Mouse (Mus musculus): ENCODE results near the gene Ly6g6e. TPM values are rescaled to one million over a fixed set of nuclear protein-coding genes. Genes with fewer than 3 reads are reported as not detected.
A peak's percentile ranks its signal among the peaks of the same experiment; 100 is the strongest.

The Ly6g6e gene
- polyA plus RNA-seq, 1 experiment from 2014 or later, result 2.3 TPM

GRCm38 (mm10) chr17:35100196-35100765 lies 23.6 kb downstream of the Ly6g6e start:
- 72% methylated on average over 10 of the region's 10 CpGs for WGBS
- Histone ChIP-seq H3K36me3 (ENCODE audit: poor library complexity, severe bottlenecking) (peaks cover 86% of the 10 kb centered on the region), H3K4me2 (no peak overlapping the region), H3K27me3 (no peaks in the 10 kb centered on the region), H3K9ac (no peak overlapping the region), H3K4me1 (no peaks in the 10 kb centered on the region), H3K4me3 (no peak overlapping the region), H3K9me3 (replicated peaks) (no peaks in the 10 kb centered on the region), H3K27ac (no peak overlapping the region)
- no peak for ATAC-seq

GRCm38 (mm10) chr17:35101161-35101560 lies 24.5 kb downstream of the Ly6g6e start:
- no peak overlapping the region for H3K4me3 ChIP-seq
- no peak for ATAC-seq
- no peak overlapping the region for H3K27ac ChIP-seq
- 94% methylated on average over 11 of the region's 11 CpGs for WGBS
- H3K4me1 ChIP-seq, result peaks cover 5% of the 10 kb centered on the region
- no peaks in the 10 kb centered on the region for H3K9me3 ChIP-seq (replicated peaks)
- H3K36me3 ChIP-seq (ENCODE audit: poor library complexity, severe bottlenecking), result peaks cover 77% of the 10 kb centered on the region
- H3K9ac ChIP-seq, result no peak overlapping the region
- no peak overlapping the region for H3K4me2 ChIP-seq
- no peaks in the 10 kb centered on the region for H3K27me3 ChIP-seq

DNA sequence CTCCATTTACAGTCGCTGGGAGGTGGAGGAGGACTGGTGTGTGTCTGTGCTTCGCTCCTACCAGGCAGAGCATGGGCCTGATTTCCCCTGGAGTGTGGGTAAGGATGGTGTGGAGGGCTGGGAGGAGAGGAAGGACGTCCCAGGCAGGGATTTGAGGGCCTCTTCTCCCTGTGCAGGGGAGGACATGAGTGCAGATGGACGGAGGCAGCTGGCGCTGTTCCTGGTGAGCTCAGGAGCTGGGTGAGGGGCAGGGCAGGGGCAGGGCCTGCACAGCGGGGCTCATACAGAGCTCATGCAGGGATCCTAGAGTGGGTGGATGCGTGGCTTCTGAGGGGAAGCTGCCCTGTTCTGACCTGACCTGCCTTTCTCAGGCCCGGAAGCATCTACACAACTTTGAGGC lies 25.6 kb downstream of the Ly6g6e start:
- no peak overlapping the region for H3K4me3 ChIP-seq
- H3K4me2 ChIP-seq, result no peak overlapping the region
- H3K36me3 ChIP-seq (ENCODE audit: poor library complexity, severe bottlenecking), result peaks cover 66% of the 10 kb centered on the region
- H3K27ac ChIP-seq, result no peak overlapping the region
- no peaks in the 10 kb centered on the region for H3K9me3 ChIP-seq (replicated peaks)
- ATAC-seq, result no peak
- WGBS, result 74% methylated on average over 8 of the region's 8 CpGs
- H3K9ac ChIP-seq, result 0 out of 2 replicates have a peak overlapping the region, but pooled peaks have one; percentile 12
- no peaks in the 10 kb centered on the region for H3K27me3 ChIP-seq
- peaks cover 7% of the 10 kb centered on the region for H3K4me1 ChIP-seq

DNA sequence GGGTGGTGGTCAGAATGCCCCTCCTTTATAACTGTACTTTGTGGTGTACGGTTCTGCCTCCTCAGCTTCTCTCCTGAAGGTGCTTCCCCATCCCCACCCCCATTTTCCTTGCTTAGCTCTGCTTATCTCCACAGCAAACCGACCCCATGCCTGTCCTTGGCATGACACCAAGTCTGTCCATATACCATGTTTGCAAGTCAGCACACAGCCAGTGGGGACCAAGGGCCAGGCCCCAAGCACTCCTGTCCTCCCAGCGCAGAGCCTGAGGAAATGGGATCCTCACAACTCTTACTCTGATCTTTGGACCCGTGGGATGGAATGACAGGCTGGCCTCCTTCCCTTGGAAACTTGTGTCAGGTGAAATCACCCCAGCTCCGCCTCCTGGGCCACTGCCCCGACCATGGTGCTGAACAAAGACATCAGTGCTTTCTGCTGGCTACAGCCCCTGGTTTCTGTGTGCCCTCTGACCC lies 26.6 kb downstream of the Ly6g6e start:
- H3K4me1 ChIP-seq, result peaks cover 7% of the 10 kb centered on the region
- no peak overlapping the region for H3K9ac ChIP-seq
- no peak overlapping the region for H3K4me3 ChIP-seq
- no peaks in the 10 kb centered on the region for H3K9me3 ChIP-seq (replicated peaks)
- H3K27me3 ChIP-seq, result no peaks in the 10 kb centered on the region
- ATAC-seq, result no peak
- 80% methylated on average over 6 of the region's 6 CpGs for WGBS
- no peak overlapping the region for H3K27ac ChIP-seq
- H3K36me3 ChIP-seq (ENCODE audit: poor library complexity, severe bottlenecking), result peaks cover 57% of the 10 kb centered on the region
- H3K4me2 ChIP-seq, result no peak overlapping the region

DNA sequence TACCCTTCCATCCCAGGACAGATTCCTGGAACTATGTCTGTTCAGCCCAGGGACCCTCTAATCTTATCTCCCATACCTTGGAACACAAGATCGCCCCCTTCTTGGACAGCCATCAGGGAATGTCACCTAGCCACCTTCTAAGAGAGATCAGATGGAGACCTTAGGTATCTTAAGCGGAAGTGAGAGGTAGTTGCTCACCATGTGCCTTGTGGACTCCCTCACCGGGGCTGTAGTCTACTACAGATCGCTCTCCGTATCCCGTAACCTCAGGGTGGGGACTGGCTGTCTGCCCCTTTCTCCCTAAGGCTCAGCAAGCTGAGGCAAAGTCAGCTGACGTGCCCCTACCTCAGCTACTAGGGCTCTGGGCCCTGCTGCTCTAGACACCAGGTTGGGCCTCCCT lies 27.4 kb downstream of the Ly6g6e start:
- Histone ChIP-seq H3K27ac (no peak overlapping the region), H3K4me1 (peaks cover 7% of the 10 kb centered on the region), H3K4me2 (no peak overlapping the region), H3K4me3 (no peak overlapping the region), H3K9me3 (replicated peaks) (no peaks in the 10 kb centered on the region), H3K9ac (peak overlapping the region; percentile 4; the same call in 1 of the 2 replicates), H3K36me3 (ENCODE audit: poor library complexity, severe bottlenecking) (peaks cover 49% of the 10 kb centered on the region), H3K27me3 (no peaks in the 10 kb centered on the region)
- ATAC-seq, result no peak
- WGBS, result 89% methylated on average over 7 of the region's 7 CpGs

GRCm38 (mm10) chr17:35104754-35105153 lies 28.1 kb downstream of the Ly6g6e start:
- no peak overlapping the region for H3K27ac ChIP-seq
- 82% methylated on average over 6 of the region's 6 CpGs for WGBS
- peaks cover 7% of the 10 kb centered on the region for H3K4me1 ChIP-seq
- H3K27me3 ChIP-seq, result no peaks in the 10 kb centered on the region
- H3K4me2 ChIP-seq, result no peak overlapping the region
- H3K4me3 ChIP-seq, result no peak overlapping the region
- H3K9ac ChIP-seq, result 0 out of 2 replicates have a peak overlapping the region, but pooled peaks have one; percentile 4
- H3K36me3 ChIP-seq (ENCODE audit: poor library complexity, severe bottlenecking), result peaks cover 42% of the 10 kb centered on the region
- H3K9me3 ChIP-seq (replicated peaks), result no peaks in the 10 kb centered on the region
- no peak for ATAC-seq

- H3K9me3 ChIP-seq (replicated peaks), result no peaks in the 10 kb centered on the region
- no peaks in the 10 kb centered on the region for H3K27me3 ChIP-seq
- H3K4me2 ChIP-seq, result peak overlapping the region; percentile 49
- no peak overlapping the region; the same call in 1 of the 2 replicates for H3K27ac ChIP-seq
- WGBS, result 23% methylated on average over 13 of the region's 13 CpGs
- H3K4me1 ChIP-seq, result peaks cover 7% of the 10 kb centered on the region
- peak overlapping the region; percentile 15; the same call in 1 of the 2 replicates for H3K4me3 ChIP-seq
- peak overlapping the region; percentile 57; the same call in 1 of the 2 replicates for H3K9ac ChIP-seq
- H3K36me3 ChIP-seq (ENCODE audit: poor library complexity, severe bottlenecking), result peaks cover 31% of the 10 kb centered on the region
- no peak for ATAC-seq
These were observed 29.2 kb downstream of the Ly6g6e start for GRCm38 (mm10) chr17:35105740-35106389.

DNA sequence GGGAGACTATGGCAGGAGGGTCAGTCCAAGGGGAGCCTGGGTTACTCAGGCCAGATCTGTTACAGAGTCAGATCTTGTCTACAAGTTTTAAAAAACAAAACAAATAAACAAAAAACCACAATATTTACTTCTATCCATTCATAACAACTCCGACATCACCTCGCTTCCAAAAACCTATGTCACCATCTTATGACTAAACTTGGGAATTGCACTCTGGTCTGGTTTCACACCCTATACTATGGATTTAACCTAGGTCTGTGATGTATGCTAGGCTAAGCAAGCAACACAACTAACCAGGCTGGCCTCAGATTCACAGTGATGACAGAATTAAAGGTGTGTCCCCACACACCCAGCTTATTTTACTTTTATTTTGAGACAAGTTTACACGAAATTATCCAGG lies 29.8 kb downstream of the Ly6g6e start:
- H3K36me3 ChIP-seq (ENCODE audit: poor library complexity, severe bottlenecking), result peaks cover 24% of the 10 kb centered on the region
- WGBS, result 58% methylated on average over 3 of the region's 3 CpGs
- no peaks in the 10 kb centered on the region for H3K27me3 ChIP-seq
- H3K4me2 ChIP-seq, result peak overlapping the region; percentile 49
- 0 out of 2 replicates have a peak, but pooled peaks have one; percentile 27 for ATAC-seq
- H3K4me3 ChIP-seq, result no peak overlapping the region; the same call in 1 of the 2 replicates
- no peak overlapping the region for H3K27ac ChIP-seq
- H3K9ac ChIP-seq, result 0 out of 2 replicates have a peak overlapping the region, but pooled peaks have one; percentile 57
- no peaks in the 10 kb centered on the region for H3K9me3 ChIP-seq (replicated peaks)
- peaks cover 7% of the 10 kb centered on the region for H3K4me1 ChIP-seq

DNA sequence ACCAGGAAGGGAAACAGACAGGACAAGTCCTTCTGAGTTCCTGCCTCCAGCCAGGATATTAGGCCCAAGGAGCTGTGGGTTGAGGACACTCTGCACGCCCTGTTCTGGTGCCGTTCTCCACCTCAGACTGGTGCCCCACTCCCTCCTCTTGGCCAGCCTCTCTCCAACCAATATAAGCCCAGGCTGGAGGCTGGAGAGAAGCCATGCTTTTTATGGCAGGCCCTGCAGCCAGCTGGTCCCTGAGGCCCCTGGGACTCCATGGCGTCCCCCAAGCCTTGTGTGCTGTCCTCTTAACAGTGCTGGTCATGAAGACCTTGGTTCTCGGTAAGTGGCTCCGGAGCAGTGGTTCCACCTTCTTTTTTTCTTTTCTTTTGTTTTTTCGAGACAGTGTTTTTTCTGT lies 31.4 kb downstream of the Ly6g6e start, which contains the start of gene Ly6g5c:
Gene Ly6g5c, plus strand, starts transcription at position 183 of the 400 bp plus-strand sequence.
- H3K4me3 ChIP-seq, result no peak within 1 kb of the TSS
- no peak within 1 kb of the TSS for H3K4me2 ChIP-seq
- 86% methylated on average over 6 of the region's 6 CpGs for WGBS
- H3K9me3 ChIP-seq (replicated peaks), result no peaks in the 10 kb centered on the region
- no peak for ATAC-seq
- H3K27me3 ChIP-seq, result no peaks in the 10 kb centered on the region
- H3K9ac ChIP-seq, result no peak within 1 kb of the TSS
- H3K36me3 ChIP-seq (ENCODE audit: poor library complexity, severe bottlenecking), result peaks cover 9% of the 10 kb centered on the region
- no peak within 1 kb of the TSS for H3K27ac ChIP-seq
- H3K4me1 ChIP-seq, result peaks cover 7% of the 10 kb centered on the region

DNA sequence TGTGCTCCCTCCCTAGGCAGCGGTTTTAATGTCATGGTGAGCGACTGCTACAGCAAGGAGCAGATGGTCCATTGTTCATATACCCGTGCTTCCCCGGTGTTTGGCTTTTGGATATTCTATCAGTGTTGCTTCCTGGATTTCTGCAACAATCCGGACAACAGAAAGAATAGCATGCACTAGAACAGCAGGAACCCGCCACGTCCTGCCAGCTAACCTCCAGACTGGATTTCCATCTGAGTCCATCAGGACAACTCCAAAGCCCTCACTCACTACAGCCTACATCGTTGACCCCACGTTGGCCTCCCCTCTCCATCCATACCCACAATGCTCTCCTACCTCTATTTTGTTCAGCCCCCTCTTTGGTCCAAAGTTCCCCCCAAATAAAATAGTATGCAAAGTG lies 35.1 kb downstream of the Ly6g6e start:
- no peak for ATAC-seq
- H3K4me2 ChIP-seq, result no peak overlapping the region
- peaks cover 31% of the 10 kb centered on the region for H3K36me3 ChIP-seq (ENCODE audit: poor library complexity, severe bottlenecking)
- H3K4me3 ChIP-seq, result no peak overlapping the region
- no peaks in the 10 kb centered on the region for H3K9me3 ChIP-seq (replicated peaks)
- no peaks in the 10 kb centered on the region for H3K4me1 ChIP-seq
- WGBS, result 73% methylated on average over 9 of the region's 9 CpGs
- H3K27me3 ChIP-seq, result no peaks in the 10 kb centered on the region
- H3K9ac ChIP-seq, result peak overlapping the region; percentile 12; the same call in 1 of the 2 replicates
- no peak overlapping the region for H3K27ac ChIP-seq

GRCm38 (mm10) chr17:35115046-35116019 lies 38.6 kb downstream of the Ly6g6e start, which contains the start of gene Ly6g5b:
Gene Ly6g5b, minus strand, starts transcription at chr17:35115428.
- Histone ChIP-seq H3K9me3 (replicated peaks) (no peaks in the 10 kb centered on the region), H3K9ac (no peak within 1 kb of the TSS; the same call in 1 of the 2 replicates), H3K4me2 (no peak within 1 kb of the TSS), H3K36me3 (ENCODE audit: poor library complexity, severe bottlenecking) (peaks cover 52% of the 10 kb centered on the region), H3K4me3 (no peak within 1 kb of the TSS), H3K27ac (no peak within 1 kb of the TSS), H3K4me1 (peaks cover 9% of the 10 kb centered on the region), H3K27me3 (no peaks in the 10 kb centered on the region)
- ATAC-seq, result no peak
- 85% methylated on average over 8 of the region's 8 CpGs for WGBS
